Mouse (Mus musculus) G1E-ER4 (cell line): ENCODE data around the gene Bcl3. TPM values are rescaled to one million over a fixed set of nuclear protein-coding genes. Genes with fewer than 3 reads are reported as not detected.

Experiments
- GATA1 ChIP-seq: IDR thresholded peaks from one replicate; pipeline ENCODE4 v1.8.0; 2012; ENCODE audit warnings: low read length, inconsistent platforms
- polyA plus RNA-seq: library from polyadenylated mRNA; stranded (reverse); fragments of >175 nt; gene quantifications from 2 replicates; pipeline ENCODE4 v1.2.3, GENCODE M21; 2012

Bcl3 gene
- not detected in 2 replicates for polyA plus RNA-seq

DNA sequence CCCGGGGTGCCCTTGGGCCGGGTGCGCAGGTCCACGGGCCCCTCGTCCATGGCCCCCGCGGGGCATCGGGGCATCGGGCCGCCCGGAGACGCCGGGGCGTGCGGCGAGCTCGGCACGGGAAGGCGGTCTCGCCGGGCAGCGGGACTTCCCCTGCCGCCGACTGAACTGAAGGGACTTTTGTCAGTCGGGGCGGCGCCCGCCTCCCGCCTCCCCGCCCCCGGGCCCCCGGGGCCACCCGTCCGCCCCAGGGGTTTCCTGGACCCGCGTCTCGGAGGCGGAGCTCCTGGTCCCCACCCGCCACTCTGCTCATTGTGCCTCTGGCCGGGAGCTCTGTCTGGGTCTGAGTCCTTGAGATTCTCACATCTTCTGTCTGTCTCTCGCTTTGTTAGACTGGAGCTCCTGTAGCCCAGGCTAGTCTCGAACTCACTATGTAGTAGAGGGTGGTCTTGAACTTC lies at the start of gene Bcl3:
Gene Bcl3, minus strand, starts transcription at position 167 of the 455 bp plus-strand sequence.
- TF ChIP-seq GATA1, result no peak

DNA sequence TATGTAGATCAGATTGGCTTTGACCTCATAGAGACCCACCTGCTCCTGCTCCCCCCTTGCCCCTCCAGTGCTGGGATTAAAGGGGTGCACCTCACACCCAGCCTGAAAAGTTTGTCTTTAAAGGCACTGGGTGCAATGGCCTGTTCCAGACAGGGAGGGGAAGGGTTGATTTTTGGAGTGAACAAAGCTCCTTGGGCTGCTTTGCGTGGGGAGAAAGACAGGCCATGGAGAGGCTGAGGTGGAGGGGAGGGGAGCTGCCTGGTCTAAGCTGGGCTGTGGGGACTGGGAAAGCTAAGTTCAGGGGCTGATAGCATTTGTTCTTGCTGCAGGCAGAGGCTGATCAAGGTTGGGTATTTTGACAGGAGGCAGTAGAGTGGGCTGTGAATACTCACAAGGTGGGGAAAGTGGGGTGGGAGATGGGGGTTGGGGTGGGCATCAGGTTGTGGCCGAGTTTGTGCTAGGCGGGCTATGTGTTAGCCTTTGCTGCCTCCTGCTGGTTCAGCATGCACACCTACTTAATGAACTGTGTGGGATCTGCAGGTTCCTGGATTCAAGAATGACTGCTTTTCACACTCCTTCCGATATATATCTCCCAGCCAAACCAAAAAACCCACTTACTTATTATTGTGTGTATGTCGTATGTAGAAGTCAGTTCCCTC lies 49.5 kb upstream of the Bcl3 start:
- TF ChIP-seq GATA1, result no peak

DNA sequence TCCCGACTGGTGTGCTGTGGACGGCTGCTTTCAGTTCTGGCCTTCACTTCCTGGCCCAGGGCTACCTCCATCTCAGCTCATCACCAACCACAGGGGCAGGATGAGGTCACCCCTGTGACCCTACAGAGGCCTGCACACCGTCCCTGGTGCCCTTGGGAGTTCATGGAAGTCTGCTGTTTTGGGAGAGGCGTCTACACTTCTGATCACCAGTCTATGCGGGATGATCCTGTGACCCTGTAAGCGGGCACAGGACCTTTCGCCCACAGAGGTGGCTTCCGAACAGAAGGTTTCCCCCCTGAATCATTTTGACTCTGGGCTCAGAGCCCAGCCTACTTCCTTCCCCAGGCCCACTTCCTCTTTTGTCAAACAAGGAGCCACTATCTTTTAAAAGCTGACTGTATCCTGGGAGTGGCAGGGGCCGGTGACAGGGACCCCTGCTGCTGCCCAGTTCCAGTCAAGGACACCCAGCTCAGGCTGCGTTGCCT lies 48.6 kb upstream of the Bcl3 start:
- no peak for TF ChIP-seq GATA1

DNA sequence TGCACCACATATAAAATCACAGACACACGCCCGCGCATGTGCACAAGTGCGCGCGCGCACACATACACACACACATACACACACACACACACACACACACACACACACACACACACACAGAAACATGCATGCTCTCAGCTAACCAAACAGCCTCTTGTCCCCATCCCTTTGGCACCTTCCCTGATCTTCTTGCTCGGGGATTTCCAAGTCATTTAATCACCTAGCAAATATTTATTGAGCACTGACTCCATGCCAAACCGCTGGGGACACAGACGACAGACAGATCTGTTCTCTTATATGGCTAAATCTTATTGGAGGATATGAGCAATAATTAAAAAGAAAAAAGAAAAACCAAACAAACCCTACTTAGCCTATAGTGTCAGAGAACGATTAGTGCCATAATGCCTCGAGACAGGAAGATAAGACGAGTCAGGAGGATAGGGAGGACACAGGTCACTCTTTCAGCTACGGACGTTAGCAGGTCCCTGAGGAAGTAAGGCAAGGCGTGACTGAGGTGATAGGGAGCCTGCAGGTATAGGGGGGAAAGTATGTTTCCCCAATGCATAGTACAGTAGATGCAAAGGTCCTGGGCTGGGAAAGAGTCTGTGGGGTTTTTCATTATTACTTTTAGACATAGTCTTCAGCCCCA lies 45.3 kb upstream of the Bcl3 start:
- TF ChIP-seq GATA1, result no peak

DNA sequence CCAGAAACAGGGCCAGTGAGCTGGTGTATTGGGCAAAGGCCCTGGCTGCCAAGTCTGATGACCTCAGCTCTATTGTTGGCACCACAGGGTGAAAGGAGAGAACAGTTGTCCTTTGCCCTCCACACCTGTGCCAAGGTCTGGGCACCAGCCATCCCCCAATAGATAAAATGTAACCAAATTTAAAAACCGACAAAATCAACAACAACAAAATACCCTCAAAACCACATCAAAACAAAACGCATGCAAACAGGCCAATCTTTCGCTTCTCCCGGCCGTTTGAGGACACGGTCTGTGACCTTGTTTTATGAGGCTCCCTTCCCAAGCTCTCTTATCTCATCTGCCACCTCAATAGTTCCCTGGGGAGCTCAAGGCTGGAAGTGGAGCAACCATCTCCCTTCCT lies 43.9 kb upstream of the Bcl3 start:
- no peak for TF ChIP-seq GATA1

DNA sequence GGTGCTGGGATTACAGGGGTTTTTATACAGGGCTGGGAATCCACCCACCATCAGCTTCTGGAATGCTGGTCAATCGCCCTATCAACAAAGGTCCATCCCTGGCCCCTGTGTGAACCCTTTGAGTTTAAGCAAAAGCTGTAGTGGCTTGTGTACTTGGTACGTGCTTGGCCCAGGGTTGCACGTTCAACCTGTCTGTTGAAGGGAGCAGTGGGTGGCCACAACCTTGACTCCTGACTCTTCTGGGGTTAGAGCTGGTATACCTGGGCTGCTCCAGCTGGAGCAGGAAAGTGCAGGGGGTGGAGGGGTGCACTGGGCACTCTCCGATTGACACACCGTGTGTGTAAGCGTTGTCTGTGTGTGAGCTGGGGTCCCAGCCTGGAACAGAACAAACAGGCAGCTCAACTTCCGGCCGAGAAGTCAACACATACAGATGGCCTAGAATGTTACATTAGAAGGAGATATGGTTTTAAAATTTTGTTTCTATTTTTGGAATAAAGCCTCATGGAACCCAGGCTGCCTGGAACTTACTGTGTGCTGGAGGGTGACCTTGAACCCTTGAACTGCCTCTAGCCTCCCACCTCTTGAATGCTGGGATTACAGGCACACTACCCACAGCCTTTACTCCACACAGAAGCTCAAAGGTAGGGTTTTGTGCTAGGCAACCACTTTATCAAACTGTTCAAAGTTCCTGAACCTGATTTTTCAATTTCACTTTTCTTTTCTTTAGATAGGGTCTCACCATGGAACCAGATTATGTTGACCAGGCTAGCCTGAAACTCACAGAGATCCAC lies 42.9 kb upstream of the Bcl3 start:
- TF ChIP-seq GATA1, result no peak

DNA sequence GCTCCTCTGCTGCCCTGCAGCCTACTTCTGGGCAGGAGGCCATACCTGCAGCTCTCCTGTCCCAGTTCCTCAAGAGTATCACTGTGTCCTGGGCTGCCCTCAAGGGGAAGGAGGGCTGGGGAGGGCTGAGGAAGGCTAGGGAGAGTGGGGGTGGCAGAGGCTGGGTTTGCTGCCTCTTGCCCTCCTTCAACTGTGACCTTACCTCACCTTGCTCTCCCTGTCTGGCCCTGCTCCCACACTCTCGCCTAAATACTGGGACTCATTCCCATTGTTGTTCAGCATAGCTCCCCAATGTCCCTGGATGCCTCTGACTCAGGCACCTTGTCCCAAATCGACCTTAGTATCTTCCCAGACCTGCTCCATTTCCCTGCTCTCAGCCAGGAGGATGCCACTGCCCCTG lies 41.7 kb upstream of the Bcl3 start:
- TF ChIP-seq GATA1, result no peak

DNA sequence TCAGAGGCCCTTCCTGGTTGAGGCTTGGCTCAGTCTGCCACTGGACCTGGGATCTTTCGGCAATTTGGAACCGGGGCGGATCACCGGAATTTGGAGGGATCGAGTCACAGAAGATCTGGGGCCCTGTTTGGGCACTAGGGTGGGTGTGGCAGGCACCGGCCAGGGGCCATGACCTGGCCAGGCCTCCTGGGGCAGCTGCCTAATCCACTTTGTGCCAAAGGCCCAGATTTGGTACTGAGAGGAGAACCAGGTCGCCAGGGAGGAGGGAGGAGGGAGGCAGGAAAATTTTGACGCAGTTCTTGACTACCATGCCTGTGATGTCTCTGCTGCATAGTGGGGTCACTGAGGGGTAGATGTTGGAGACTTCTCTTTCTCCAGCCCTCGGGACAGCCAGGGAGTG lies 38.6 kb upstream of the Bcl3 start, which contains the start of gene Ceacam16:
Gene Ceacam16, minus strand, starts transcription at position 101 of the 400 bp plus-strand sequence.
- no peak for TF ChIP-seq GATA1

DNA sequence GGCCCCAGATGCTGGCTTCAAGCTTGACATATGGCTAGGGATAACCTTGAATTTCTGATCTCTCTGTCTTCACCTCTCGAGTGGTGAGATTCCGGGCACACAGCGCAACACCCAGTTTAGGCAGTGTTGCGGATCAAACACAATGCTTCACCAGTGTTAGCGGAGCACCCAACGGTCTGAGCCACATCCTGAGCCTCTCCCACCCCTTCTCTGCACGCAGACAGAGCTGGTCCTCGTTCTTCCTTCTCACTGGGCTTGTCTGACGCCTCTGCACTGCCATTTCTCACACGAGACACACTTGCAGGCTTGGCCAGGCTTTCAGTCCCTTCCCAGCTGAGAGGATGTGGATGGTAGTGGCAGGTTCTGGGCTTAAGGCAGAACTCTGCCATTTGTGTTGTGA lies 37.2 kb upstream of the Bcl3 start:
- TF ChIP-seq GATA1, result no peak

DNA sequence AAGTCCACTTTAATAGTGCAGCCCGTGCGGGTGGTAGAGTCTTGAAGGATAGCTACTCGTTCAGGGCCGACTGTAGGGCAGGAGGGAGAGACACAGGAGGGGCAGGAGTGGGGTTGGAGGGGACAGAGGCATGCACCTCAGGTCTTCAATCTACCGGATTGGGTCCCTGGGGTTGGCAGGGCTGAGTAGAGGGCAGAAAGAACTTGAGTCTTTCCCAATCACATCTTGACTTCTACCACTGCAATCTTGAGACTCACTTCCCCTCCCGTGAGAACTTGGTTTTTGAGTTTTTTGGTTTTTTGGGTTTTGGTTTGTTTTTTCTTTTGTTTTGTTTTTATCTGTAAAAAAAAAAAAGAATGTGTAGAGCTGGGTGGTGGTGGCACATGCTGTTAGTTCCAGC lies 33.7 kb upstream of the Bcl3 start:
- no peak for TF ChIP-seq GATA1

DNA sequence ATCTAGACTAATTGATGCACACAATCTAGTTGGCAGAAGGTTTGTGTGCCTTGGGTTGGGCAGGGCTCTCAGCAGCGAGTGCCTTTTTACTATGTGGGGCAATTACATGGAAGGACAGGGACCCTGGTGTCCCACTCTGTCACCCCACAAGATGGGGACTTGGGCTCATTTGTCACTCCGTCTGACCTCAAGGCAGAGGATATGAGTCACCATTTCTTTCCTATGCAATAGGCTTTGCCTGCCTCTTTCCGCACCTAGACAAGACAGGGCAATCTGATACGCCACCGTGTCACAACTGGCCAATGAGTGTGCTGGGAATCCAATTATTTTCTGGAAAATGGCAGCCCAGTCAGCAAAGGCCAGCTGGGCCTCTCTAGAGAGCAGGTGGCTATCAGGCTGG lies 33.1 kb upstream of the Bcl3 start:
- TF ChIP-seq GATA1, result no peak

DNA sequence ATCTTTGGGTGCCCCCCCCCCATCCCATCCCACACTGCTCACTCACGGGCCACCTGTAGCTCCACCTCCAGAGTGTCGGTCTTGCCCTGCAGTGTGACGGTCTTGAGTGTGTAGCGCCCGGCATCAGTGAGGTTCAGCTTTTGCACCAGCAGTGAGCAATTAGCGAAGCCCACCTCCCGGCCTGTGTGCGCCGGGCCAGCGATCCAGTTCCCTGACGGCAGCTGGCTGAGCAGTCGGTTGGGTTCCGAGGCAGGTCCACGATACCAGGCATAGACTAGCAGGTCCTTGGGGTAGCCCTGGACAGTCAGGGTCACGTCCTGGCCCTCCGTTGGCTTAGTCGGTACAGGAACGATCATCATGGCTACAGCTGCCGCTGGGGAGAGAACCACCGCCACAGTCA lies 31.0 kb upstream of the Bcl3 start:
- no peak for TF ChIP-seq GATA1

DNA sequence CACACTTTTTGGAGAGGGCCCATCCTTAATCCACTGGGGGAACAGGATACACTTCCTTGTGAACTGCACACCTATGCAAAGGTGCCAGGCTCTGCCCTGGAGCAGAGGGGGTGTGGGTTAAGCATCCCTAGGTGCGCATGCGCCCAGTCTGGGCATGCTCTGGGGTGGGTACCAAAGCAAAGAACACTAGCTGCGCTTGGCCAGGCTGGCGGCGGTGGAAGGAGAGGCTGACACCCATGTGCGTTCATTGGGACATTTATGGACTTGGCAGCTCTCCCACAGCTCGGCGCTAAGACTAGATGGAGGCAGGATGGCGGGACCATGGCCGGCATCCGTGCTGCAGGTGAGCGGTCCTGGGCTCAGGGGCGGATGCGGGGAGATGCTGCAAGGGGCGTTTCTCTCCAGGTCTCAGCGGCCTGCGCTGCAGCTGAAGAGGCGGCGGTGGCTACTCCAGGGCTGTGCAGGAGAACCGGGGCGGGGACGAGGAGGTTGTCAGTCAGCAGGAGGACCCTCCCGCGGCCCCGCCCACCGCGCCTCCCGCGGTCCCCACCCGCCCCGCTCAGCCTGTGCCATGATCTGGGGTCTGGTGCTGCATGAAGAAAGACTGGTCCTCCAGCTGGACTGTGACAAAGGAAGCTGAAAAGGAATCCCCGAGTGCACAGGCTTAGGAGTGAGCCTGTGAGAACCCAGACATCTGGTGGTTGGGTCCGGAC lies 29.4 kb upstream of the Bcl3 start, which contains the start of gene Gm19345:
Gene Gm19345, plus strand, starts transcription at position 146 of the 713 bp plus-strand sequence.
- TF ChIP-seq GATA1, result no peak

DNA sequence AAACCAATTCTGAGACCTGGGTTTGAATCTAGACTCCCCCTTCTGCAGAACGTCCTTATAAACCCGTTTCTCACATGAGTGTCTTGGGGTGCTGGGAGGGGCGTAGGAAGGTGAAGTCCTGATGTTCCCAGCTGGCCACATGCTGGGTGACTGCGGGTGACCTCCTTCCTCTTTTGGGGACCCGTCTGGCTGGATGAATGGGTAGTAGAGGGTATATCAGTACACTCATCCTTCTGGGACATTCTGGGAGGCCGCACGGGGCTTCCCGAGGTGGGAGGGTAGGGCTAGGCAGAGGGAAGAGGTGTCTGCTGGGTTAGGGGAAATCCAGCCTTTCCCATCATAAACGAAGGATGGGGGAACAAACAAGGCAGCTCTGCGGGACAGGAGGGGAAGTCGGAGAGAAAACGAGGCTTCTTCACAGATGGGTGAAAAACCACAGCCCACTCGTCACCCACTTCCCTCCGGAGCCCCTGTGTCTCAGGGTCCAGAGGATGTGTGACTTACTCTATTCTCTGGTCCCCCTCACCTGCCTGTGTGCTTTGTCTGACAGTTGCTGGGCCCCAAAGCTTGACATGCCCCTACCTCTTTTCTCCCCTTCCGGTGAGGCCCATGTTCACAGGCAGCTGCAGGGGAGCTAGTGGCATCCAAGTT lies 22.1 kb upstream of the Bcl3 start:
- TF ChIP-seq GATA1, result no peak

DNA sequence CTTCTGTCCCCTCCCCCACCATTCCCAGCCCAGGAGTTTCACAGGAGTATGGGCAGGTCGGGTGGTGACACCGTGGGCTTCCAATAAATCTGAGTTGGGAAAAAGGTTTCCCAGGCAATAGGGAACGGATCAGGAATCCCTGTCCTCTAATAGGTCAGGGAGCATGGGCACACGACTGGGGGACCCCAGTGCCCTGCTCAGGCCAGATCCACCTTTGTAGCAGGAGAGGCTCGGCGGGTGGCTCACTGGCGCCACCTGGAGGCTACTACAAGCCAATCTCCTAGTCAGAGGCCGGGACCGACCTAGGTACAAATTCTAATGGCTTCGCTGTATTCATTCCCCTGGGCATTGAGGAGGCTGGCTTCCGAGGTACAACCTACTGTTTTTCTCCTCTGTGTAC lies 21.0 kb upstream of the Bcl3 start:
- TF ChIP-seq GATA1, result no peak
